In genomic region chr14:73239291-73239690, GRCm38 (mm10) we compare ENCODE assay signal across 7 mouse cellular contexts. TPM values are rescaled to one million over a fixed set of nuclear protein-coding genes. Genes with fewer than 3 reads are reported as not detected.
A peak's percentile ranks its signal among the peaks of the same experiment; 100 is the strongest.
DNase-seq lines count a peak whose midpoint lies in the region; ATAC-seq and TF ChIP-seq lines count a peak whose summit lies in the region.

No protein-coding gene starts in this region.

- peak; percentile 21 for DNase-seq in c-Kit-positive CD71-positive TER-119-negative erythroid progenitor cells, embryonic 14.5 days (ENCODE audit: low read depth)
- peak; percentile 29 to 44 for DNase-seq in kidney, postnatal 4 days
- no peak for DNase-seq in spleen, postnatal 4 days (ENCODE audit: low spot score in 2 of 2)
- DNase-seq in layer of hippocampus, postnatal 14 days (ENCODE audit: low spot score in 2 of 2): no peak

- no peak for ATAC-seq in heart, embryonic 14.5 days (ENCODE audit: insufficient number of reproducible peaks, insufficient read depth, low FRiP score, low read depth)

- H3K4me2 ChIP-seq in heart, embryonic 14.5 days (ENCODE audit: low read length): peak overlapping the region; percentile 55
- H3K4me2 ChIP-seq in myocyte (ENCODE audit: low read depth): peak overlapping the region; percentile 73

- 1% methylated on average over 6 of the region's 6 CpGs for WGBS in heart, embryonic 14.5 days

- peak overlapping the region; percentile 84 for H3K9ac ChIP-seq in heart, embryonic 14.5 days (ENCODE audit: low read length)

- TF ChIP-seq CTCF in E14TG2a.4 (conservative IDR thresholded peaks at IDR 0.05; ENCODE audit: low read length): no peak

- H3K27me3 ChIP-seq in E14TG2a.4 (ENCODE audit: insufficient read depth, low read length) (no peaks in the 10 kb centered on the region), myocyte (ENCODE audit: control insufficient read depth, insufficient read depth, insufficient read length) (no peaks in the 10 kb centered on the region)
- no peaks in the 10 kb centered on the region for H3K27me3 ChIP-seq in heart, embryonic 14.5 days (ENCODE audit: control insufficient read depth, insufficient read depth, low read length)

- H3ac ChIP-seq in myocyte (ENCODE audit: control insufficient read depth, insufficient read length): no peak overlapping the region

- peaks cover 34% of the 10 kb centered on the region for H3K4me1 ChIP-seq in E14TG2a.4 (replicated peaks; ENCODE audit: low read depth, low read length)
- peaks cover 1 to 21% of the 10 kb centered on the region in 2 experiments; a peak in 3 of 4 replicates for H3K4me1 ChIP-seq in heart, embryonic 14.5 days (ENCODE audit: control insufficient read depth in 2 of 2, insufficient read depth in 2 of 2, low read length in 2 of 2)

- 0 out of 2 replicates have a peak, but pooled peaks cover 4% of the 10 kb centered on the region for H3K36me3 ChIP-seq in E14TG2a.4 (ENCODE audit: insufficient read depth, low read length)
- H3K36me3 ChIP-seq in heart, embryonic 14.5 days (ENCODE audit: control insufficient read depth, insufficient read depth, low read length): peaks cover 12% of the 10 kb centered on the region; the same call in 1 of the 2 replicates
- H3K36me3 ChIP-seq in myocyte (ENCODE audit: control insufficient read depth, insufficient read depth): no peaks in the 10 kb centered on the region

- peak overlapping the region; percentile 82 for H3K4me3 ChIP-seq in E14TG2a.4 (replicated peaks; ENCODE audit: low read length)
- peak overlapping the region; percentile 53 to 87 for H3K4me3 ChIP-seq in heart, embryonic 14.5 days (ENCODE audit: control insufficient read depth in 1 of 2, insufficient read depth in 1 of 2, low read depth in 1 of 2, low read length in 2 of 2)
- H3K4me3 ChIP-seq in myocyte: peak overlapping the region; percentile 72

- TF ChIP-seq POLR2A in myocyte (IDR thresholded peaks at IDR 0.05; ENCODE audit: insufficient read length, low read depth): no peak

- H3K9me3 ChIP-seq in E14TG2a.4 (ENCODE audit: low read length): no peaks in the 10 kb centered on the region
- H3K9me3 ChIP-seq in heart, embryonic 14.5 days (ENCODE audit: control insufficient read depth, low read length): no peaks in the 10 kb centered on the region

- H3K27ac ChIP-seq in heart, embryonic 14.5 days (replicated peaks in 1 of 2; ENCODE audit: control insufficient read depth in 1 of 2, insufficient read depth in 1 of 2, low read depth in 2 of 2, low read length in 2 of 2): peak overlapping the region; percentile 87 to 98

- peaks cover 26% of the 10 kb centered on the region for H3K79me2 ChIP-seq in myocyte (ENCODE audit: control insufficient read depth, insufficient read depth)

TF ChIP-seq in myocyte, 11 proteins besides CTCF, POLR2A, EP300 and RAD21:
- TF ChIP-seq E2F4 (IDR thresholded peaks at IDR 0.05; ENCODE audit: insufficient read depth): no peak
- no peak for TF ChIP-seq USF1 (IDR thresholded peaks at IDR 0.05; ENCODE audit: low read depth)
- no peak for TF ChIP-seq TCF12 (IDR thresholded peaks at IDR 0.05; ENCODE audit: insufficient read depth, poor library complexity, severe bottlenecking)
- TF ChIP-seq POLR2AphosphoS2 (IDR thresholded peaks at IDR 0.05; ENCODE audit: insufficient read length, low read depth): no peak
- TF ChIP-seq SRF (IDR thresholded peaks at IDR 0.05; ENCODE audit: control insufficient read depth, insufficient read length, low read depth): no peak
- TF ChIP-seq REST (IDR thresholded peaks at IDR 0.05; ENCODE audit: insufficient read depth, insufficient read length): no peak
- TF ChIP-seq MYOG (IDR thresholded peaks at IDR 0.05; ENCODE audit: control insufficient read depth in 1 of 3, insufficient read depth in 1 of 3, insufficient read length in 2 of 3, low read depth in 2 of 3): no peak
- TF ChIP-seq TCF3 (IDR thresholded peaks at IDR 0.05; ENCODE audit: insufficient read length, low read depth): no peak

RNA-seq across cellular contexts. Expression of gene Lpar6, which starts 1.6 kb away (rescaled TPM):
- polyA plus RNA-seq in heart, embryonic 14.5 days (2014; fragmentation: Nextera tagmentation; extraction: Ambion mirVana): 9.3 TPM in 2 replicates
- 0.59 TPM for polyA plus RNA-seq in myocyte (2012; fragmentation: generic; extraction: Trizol)
- total RNA-seq in layer of hippocampus, postnatal 14 days (2021): 1 to 10 TPM; 2.1 to 2.2 TPM

Comparison
In these comparisons a context has a peak if more than half of its experiments do, and no peak if none do; other contexts are left out.
1. DNase-seq: peak in c-Kit-positive CD71-positive TER-119-negative erythroid progenitor cells, embryonic 14.5 days (single experiment) and kidney, postnatal 4 days (2 of 2); none in spleen, postnatal 4 days (0 of 2) and layer of hippocampus, postnatal 14 days (0 of 2).
2. Peak in every context shown above with its lines, with median percentiles within 50 percentile points of each other: H3K4me3 ChIP-seq.